Mouse (Mus musculus) C2C12 (cell line): ENCODE data around the gene Rab5c. TPM values are rescaled to one million over a fixed set of nuclear protein-coding genes. Genes with fewer than 3 reads are reported as not detected.

Source experiments
- H3K27me3 ChIP-seq: one replicate; pipeline ENCODE4 v1.6.1; 2011; ENCODE audit not compliant: control insufficient read depth, insufficient read depth, insufficient read length
- H3K36me3 ChIP-seq: one replicate; pipeline ENCODE4 v1.6.1; 2011; ENCODE audit not compliant: control insufficient read depth, insufficient read depth
- H3K4me3 ChIP-seq: one replicate; pipeline ENCODE4 v1.5.1; 2011; ENCODE audit warnings: mild to moderate bottlenecking, control low read depth; ENCODE audit not compliant: poor library complexity, insufficient read depth, severe bottlenecking
- H3K79me2 ChIP-seq: one replicate; pipeline ENCODE4 v1.6.1; 2011; ENCODE audit not compliant: control insufficient read depth, insufficient read depth
- H3K79me3 ChIP-seq: one replicate; pipeline ENCODE4 v1.6.1; 2011; ENCODE audit warnings: low read depth, control low read depth
- H3ac ChIP-seq: one replicate; pipeline ENCODE3; 2011; ENCODE audit warnings: low read depth; ENCODE audit not compliant: control insufficient read depth, insufficient read length
- CEBPB ChIP-seq: IDR thresholded peaks from one replicate; pipeline ENCODE4 v1.6.1; 2011; ENCODE audit warnings: low read depth, mild to moderate bottlenecking, control low read depth, moderate library complexity
- CTCF ChIP-seq: IDR thresholded peaks from one replicate; pipeline ENCODE4 v1.5.1; 2011; ENCODE audit not compliant: control insufficient read depth, insufficient read depth, insufficient read length
- FOSL1 ChIP-seq: IDR thresholded peaks from one replicate; pipeline ENCODE4 v1.8.0; 2011; ENCODE audit warnings: mild to moderate bottlenecking, low read length; ENCODE audit not compliant: poor library complexity, insufficient read depth, severe bottlenecking
- MAX ChIP-seq: IDR thresholded peaks from one replicate; pipeline ENCODE4 v1.6.1; 2011; ENCODE audit warnings: mild to moderate bottlenecking, control low read depth
- MYOD1 ChIP-seq: IDR thresholded peaks from one replicate; pipeline ENCODE4 v1.6.1; 2011; ENCODE audit warnings: low read depth; ENCODE audit not compliant: control insufficient read depth, insufficient read length
- MYOG ChIP-seq: IDR thresholded peaks from one replicate; pipeline ENCODE4 v1.6.1; 2011; ENCODE audit not compliant: control insufficient read depth, insufficient read length; ENCODE audit errors: extremely low read depth
- USF1 ChIP-seq: IDR thresholded peaks from one replicate; pipeline ENCODE4 v1.6.1; 2011; ENCODE audit warnings: low read depth, mild to moderate bottlenecking, control low read depth, moderate library complexity
- polyA plus RNA-seq: library from polyadenylated mRNA; unstranded; fragments of >200 nt; fragmentation: generic; extraction: Trizol; gene quantifications from one replicate; pipeline ENCODE4 v1.2.1, GENCODE M21; 2012; ENCODE audit warnings: missing spikeins

The Rab5c gene
- polyA plus RNA-seq, 1 experiment = 136 TPM

- H3K79me3 ChIP-seq = peaks cover 16% of the 10 kb centered on the region
- H3K27me3 ChIP-seq = peaks cover 17% of the 10 kb centered on the region
- no peaks in the 10 kb centered on the region for H3K36me3 ChIP-seq
- no peak overlapping the region for H3K4me3 ChIP-seq
- H3K79me2 ChIP-seq = peaks cover 18% of the 10 kb centered on the region
- no peak for TF ChIP-seq MAX
- TF ChIP-seq CTCF = no peak
- no peak for TF ChIP-seq MYOG
- H3ac ChIP-seq = no peak overlapping the region
Observed at GRCm38 (mm10) chr11:100741348-100741747, 3.3 kb upstream of the Rab5c start.

GRCm38 (mm10) chr11:100738749-100739148 lies 734 bp upstream of the Rab5c start:
- TF ChIP-seq USF1 = no peak
- no peak for TF ChIP-seq MYOD1
- no peak for TF ChIP-seq FOSL1
- no peak for TF ChIP-seq CTCF
- TF ChIP-seq MYOG = no peak
- TF ChIP-seq MAX = no peak
- TF ChIP-seq CEBPB = no peak
- H3K36me3 ChIP-seq = peaks cover 10% of the 10 kb centered on the region
- peaks cover 44% of the 10 kb centered on the region for H3K79me2 ChIP-seq
- H3ac ChIP-seq = no peak overlapping the region
- peaks cover 41% of the 10 kb centered on the region for H3K79me3 ChIP-seq
- peak overlapping the region; percentile 28 for H3K4me3 ChIP-seq
- H3K27me3 ChIP-seq = peaks cover 7% of the 10 kb centered on the region

GRCm38 (mm10) chr11:100737105-100737733 lies 796 bp downstream of the Rab5c start:
- TF ChIP-seq MYOG = no peak
- no peak for TF ChIP-seq CEBPB
- no peak for TF ChIP-seq CTCF
- no peak for TF ChIP-seq MAX
- no peak for TF ChIP-seq FOSL1
- no peak for TF ChIP-seq USF1
- TF ChIP-seq MYOD1 = no peak
- peaks cover 59% of the 10 kb centered on the region for H3K79me2 ChIP-seq
- no peaks in the 10 kb centered on the region for H3K27me3 ChIP-seq
- H3ac ChIP-seq = peak overlapping the region; percentile 98
- H3K79me3 ChIP-seq = peaks cover 53% of the 10 kb centered on the region
- H3K4me3 ChIP-seq = peak overlapping the region; percentile 99
- peaks cover 21% of the 10 kb centered on the region for H3K36me3 ChIP-seq

GRCm38 (mm10) chr11:100736746-100737080 lies 1.3 kb downstream of the Rab5c start:
- Histone ChIP-seq H3K79me3 (peaks cover 58% of the 10 kb centered on the region), H3K79me2 (peaks cover 64% of the 10 kb centered on the region), H3K27me3 (no peaks in the 10 kb centered on the region), H3K4me3 (peak overlapping the region; percentile 99), H3K36me3 (peaks cover 21% of the 10 kb centered on the region), H3ac (no peak overlapping the region)
- TF ChIP-seq MAX = no peak
- TF ChIP-seq FOSL1 = no peak
- no peak for TF ChIP-seq MYOD1
- no peak for TF ChIP-seq CEBPB
- no peak for TF ChIP-seq MYOG
- no peak for TF ChIP-seq USF1
- no peak for TF ChIP-seq CTCF

GRCm38 (mm10) chr11:100735954-100736745 lies 1.9 kb downstream of the Rab5c start:
- Histone ChIP-seq H3K4me3 (no peak overlapping the region), H3K27me3 (no peaks in the 10 kb centered on the region), H3K36me3 (peaks cover 21% of the 10 kb centered on the region), H3K79me2 (peaks cover 70% of the 10 kb centered on the region), H3K79me3 (peaks cover 62% of the 10 kb centered on the region), H3ac (no peak overlapping the region)
- TF ChIP-seq CTCF = no peak
- TF ChIP-seq FOSL1 = no peak
- TF ChIP-seq MAX = no peak
